Mouse (Mus musculus) midbrain, embryonic 10.5 days (tissue): ENCODE measurements around the gene Fryl. TPM values are rescaled to one million over a fixed set of nuclear protein-coding genes. Genes with fewer than 3 reads are reported as not detected.

ENCODE experiments used
- DNase-seq: peaks from one replicate; pipeline ENCODE4 v3.0.0-alpha.2; 2017; ENCODE audit warnings: low spot score
- H3K27ac ChIP-seq: fragments of 300-500 bp; sonication (generic); replicated peaks from 2 replicates; pipeline ENCODE4 v1.5.1; 2016; ENCODE audit warnings: mild to moderate bottlenecking
- H3K27me3 ChIP-seq: fragments of 300-500 bp; sonication (generic); 2 replicates; pipeline ENCODE4 v1.6.1; 2016; ENCODE audit warnings: low read depth, mild to moderate bottlenecking; ENCODE audit not compliant: poor library complexity, severe bottlenecking
- H3K36me3 ChIP-seq: fragments of 300-500 bp; sonication (generic); 2 replicates; pipeline ENCODE4 v1.6.1; 2016; ENCODE audit warnings: mild to moderate bottlenecking, moderate library complexity
- H3K4me1 ChIP-seq: fragments of 300-500 bp; sonication (generic); 2 replicates; pipeline ENCODE4 v1.6.1; 2016
- H3K4me3 ChIP-seq: fragments of 300-500 bp; sonication (generic); 2 replicates; pipeline ENCODE4 v1.5.1; 2016; ENCODE audit warnings: mild to moderate bottlenecking, moderate library complexity
- H3K9me3 ChIP-seq: fragments of 300-500 bp; sonication (generic); replicated peaks from 2 replicates; pipeline ENCODE4 v1.6.1; 2016; ENCODE audit warnings: mild to moderate bottlenecking
- WGBS: fragments of 180-500 bp; shearing (Covaris S2); methylation state at CpG from one replicate; pipeline ENCODE4 v1.1.7; 2016; 5-methylcytosine and 5-hydroxymethylcytosine counted together
- polyA plus RNA-seq: library from polyadenylated mRNA; unstranded; fragments of >200 nt; fragmentation: Nextera tagmentation; extraction: Ambion mirVana; gene quantifications from 2 replicates; pipeline ENCODE4 v1.2.1, GENCODE M21; 2016

The Fryl gene
- polyA plus RNA-seq, 1 experiment from 2014 or later, result 23.7 TPM

- no peak overlapping the region for H3K27ac ChIP-seq
- no peak for DNase-seq
- 93% methylated on average over 12 of the region's 12 CpGs for whole genome bisulfite sequencing
These were observed 73.5 kb downstream of the Fryl start for GRCm38 (mm10) chr5:73182701-73183447.

GRCm38 (mm10) chr5:73182191-73182590 is 74.2 kb downstream of the Fryl start:
- no peak overlapping the region for H3K27ac ChIP-seq
- 75% methylated on average over 9 of the region's 9 CpGs for whole genome bisulfite sequencing
- H3K9me3 ChIP-seq, result no peaks in the 10 kb centered on the region
- H3K4me1 ChIP-seq, result no peaks in the 10 kb centered on the region
- H3K36me3 ChIP-seq, result peaks cover 9% of the 10 kb centered on the region
- no peak overlapping the region for H3K4me3 ChIP-seq
- no peak for DNase-seq
- H3K27me3 ChIP-seq, result no peaks in the 10 kb centered on the region

More at GRCm38 (mm10) chr5:73182701-73183447, 73.5 kb downstream of the Fryl start:
- H3K4me3 ChIP-seq, result no peak overlapping the region
- H3K4me1 ChIP-seq, result no peaks in the 10 kb centered on the region
- no peaks in the 10 kb centered on the region for H3K9me3 ChIP-seq
- no peaks in the 10 kb centered on the region for H3K27me3 ChIP-seq
- peaks cover 9% of the 10 kb centered on the region for H3K36me3 ChIP-seq

- Histone ChIP-seq H3K9me3 (no peaks in the 10 kb centered on the region), H3K4me1 (peaks cover 4% of the 10 kb centered on the region), H3K36me3 (peaks cover 9% of the 10 kb centered on the region), H3K4me3 (no peak overlapping the region), H3K27me3 (no peaks in the 10 kb centered on the region), H3K27ac (no peak overlapping the region)
- 74% methylated on average over 4 of the region's 4 CpGs for WGBS
- no peak for DNase-seq
These were observed 80.1 kb downstream of the Fryl start for GRCm38 (mm10) chr5:73176294-73176693.

GRCm38 (mm10) chr5:73175377-73176147 is 80.9 kb downstream of the Fryl start:
- Histone ChIP-seq H3K36me3 (peaks cover 9% of the 10 kb centered on the region), H3K9me3 (no peaks in the 10 kb centered on the region), H3K27ac (no peak overlapping the region), H3K27me3 (no peaks in the 10 kb centered on the region), H3K4me1 (peaks cover 4% of the 10 kb centered on the region), H3K4me3 (no peak overlapping the region)
- DNase-seq, result no peak
- WGBS, result 94% methylated on average over 12 of the region's 12 CpGs

- no peak for DNase-seq
- Histone ChIP-seq H3K27ac (no peak overlapping the region), H3K27me3 (no peaks in the 10 kb centered on the region), H3K4me3 (no peak overlapping the region), H3K9me3 (no peaks in the 10 kb centered on the region), H3K4me1 (peaks cover 23% of the 10 kb centered on the region), H3K36me3 (no peaks in the 10 kb centered on the region)
- WGBS, result 70% methylated on average over 12 of the region's 12 CpGs
These were observed 84.4 kb downstream of the Fryl start for GRCm38 (mm10) chr5:73171876-73172480.

- no peaks in the 10 kb centered on the region for H3K9me3 ChIP-seq
- no peak overlapping the region for H3K4me3 ChIP-seq
- H3K4me1 ChIP-seq, result peaks cover 24% of the 10 kb centered on the region
- WGBS, result 67% methylated on average over 1 of the region's 1 CpGs
- no peaks in the 10 kb centered on the region for H3K36me3 ChIP-seq
- H3K27ac ChIP-seq, result no peak overlapping the region
- no peak for DNase-seq
- H3K27me3 ChIP-seq, result no peaks in the 10 kb centered on the region
These were observed 85.2 kb downstream of the Fryl start for GRCm38 (mm10) chr5:73171203-73171602.

GRCm38 (mm10) chr5:73168769-73169272 is 87.6 kb downstream of the Fryl start:
- H3K9me3 ChIP-seq, result no peaks in the 10 kb centered on the region
- peaks cover 36% of the 10 kb centered on the region for H3K4me1 ChIP-seq
- 75% methylated on average over 5 of the region's 5 CpGs for WGBS
- H3K27me3 ChIP-seq, result no peaks in the 10 kb centered on the region
- H3K4me3 ChIP-seq, result no peak overlapping the region
- no peak overlapping the region for H3K27ac ChIP-seq
- DNase-seq, result no peak
- H3K36me3 ChIP-seq, result no peaks in the 10 kb centered on the region

- H3K4me1 ChIP-seq, result peaks cover 42% of the 10 kb centered on the region
- 0 out of 2 replicates have a peak overlapping the region, but pooled peaks have one; percentile 38 for H3K27ac ChIP-seq
- 80% methylated on average over 18 of the region's 18 CpGs for WGBS
- no peaks in the 10 kb centered on the region for H3K36me3 ChIP-seq
- H3K9me3 ChIP-seq, result no peaks in the 10 kb centered on the region
- no peak overlapping the region for H3K4me3 ChIP-seq
- DNase-seq, result no peak
- no peaks in the 10 kb centered on the region for H3K27me3 ChIP-seq
These were observed 88.2 kb downstream of the Fryl start for GRCm38 (mm10) chr5:73167976-73168768.

GRCm38 (mm10) chr5:73163970-73164369 is 92.4 kb downstream of the Fryl start:
- 21% methylated on average over 6 of the region's 6 CpGs for WGBS
- Histone ChIP-seq H3K36me3 (no peaks in the 10 kb centered on the region), H3K27me3 (no peaks in the 10 kb centered on the region), H3K27ac (peak overlapping the region; percentile 39), H3K4me3 (no peak overlapping the region), H3K9me3 (no peaks in the 10 kb centered on the region), H3K4me1 (peaks cover 38% of the 10 kb centered on the region)
- DNase-seq, result peak; percentile 30

- H3K9me3 ChIP-seq, result no peaks in the 10 kb centered on the region
- DNase-seq, result no peak
These were observed 93.9 kb downstream of the Fryl start for GRCm38 (mm10) chr5:73162492-73162891.

GRCm38 (mm10) chr5:73160440-73160839 is 96.0 kb downstream of the Fryl start:
- Histone ChIP-seq H3K4me1 (peaks cover 23% of the 10 kb centered on the region), H3K36me3 (no peaks in the 10 kb centered on the region), H3K4me3 (no peak overlapping the region), H3K27ac (no peak overlapping the region), H3K9me3 (no peaks in the 10 kb centered on the region), H3K27me3 (no peaks in the 10 kb centered on the region)
- WGBS, result 85% methylated on average over 9 of the region's 9 CpGs
- no peak for DNase-seq

More at GRCm38 (mm10) chr5:73162492-73162891, 93.9 kb downstream of the Fryl start:
- H3K4me1 ChIP-seq, result peaks cover 26% of the 10 kb centered on the region
- WGBS, result 91% methylated on average over 2 of the region's 2 CpGs
- no peaks in the 10 kb centered on the region for H3K36me3 ChIP-seq
- H3K27me3 ChIP-seq, result no peaks in the 10 kb centered on the region
- H3K4me3 ChIP-seq, result no peak overlapping the region
- no peak overlapping the region for H3K27ac ChIP-seq

- Histone ChIP-seq H3K4me1 (peaks cover 18% of the 10 kb centered on the region), H3K4me3 (no peak overlapping the region), H3K36me3 (no peaks in the 10 kb centered on the region), H3K27me3 (no peaks in the 10 kb centered on the region), H3K27ac (no peak overlapping the region), H3K9me3 (no peaks in the 10 kb centered on the region)
- 79% methylated on average over 6 of the region's 6 CpGs for WGBS
- no peak for DNase-seq
These were observed 98.9 kb downstream of the Fryl start for GRCm38 (mm10) chr5:73157502-73157901.
